Mouse (Mus musculus): ENCODE measurements around the gene Ptchd4. TPM values are rescaled to one million over a fixed set of nuclear protein-coding genes. Genes with fewer than 3 reads are reported as not detected.

Gene Ptchd4
- total and polyA plus RNA-seq, 3 experiments: not detected

- H3K9ac ChIP-seq (ENCODE audit: control insufficient read depth, low read depth, low read length, poor library complexity, severe bottlenecking): no peak overlapping the region
- H3K27ac ChIP-seq (ENCODE audit: control insufficient read depth, low read depth, low read length): no peak overlapping the region
- H3K27me3 ChIP-seq (ENCODE audit: control insufficient read depth in 1 of 2, insufficient read depth in 2 of 2, low read length in 2 of 2): no peaks in the 10 kb centered on the region
- TF ChIP-seq ZNF384 (IDR thresholded peaks at IDR 0.05; ENCODE audit: low read depth, low read length) (no peak), SMC3 (IDR thresholded peaks at IDR 0.05; ENCODE audit: low read depth, low read length) (no peak), USF1 (IDR thresholded peaks at IDR 0.05; ENCODE audit: low read depth, low read length) (no peak), TCF12 (IDR thresholded peaks at IDR 0.05; ENCODE audit: low read depth, low read length) (no peak), CTCF (IDR thresholded peaks at IDR 0.05 in 2 of 3, conservative IDR thresholded peaks at IDR 0.05 in 1 of 3; ENCODE audit: control insufficient read depth in 1 of 3, insufficient read depth in 1 of 3, low read depth in 2 of 3, low read length in 3 of 3, poor library complexity in 1 of 3, severe bottlenecking in 1 of 3) (no peak), EP300 (IDR thresholded peaks at IDR 0.05; ENCODE audit: low read depth in 1 of 2, low read length in 2 of 2) (no peak), ELF1 (IDR thresholded peaks at IDR 0.05; ENCODE audit: low read depth, low read length) (no peak), ZMIZ1 (IDR thresholded peaks at IDR 0.05; ENCODE audit: low read depth, low read length) (no peak), MAZ (IDR thresholded peaks at IDR 0.05; ENCODE audit: low read depth, low read length) (no peak), USF2 (IDR thresholded peaks at IDR 0.05; ENCODE audit: borderline replicate concordance in 1 of 2, insufficient read depth in 1 of 2, low read depth in 1 of 2, low read length in 2 of 2) (no peak), CHD2 (IDR thresholded peaks at IDR 0.05; ENCODE audit: low read length) (no peak), RAD21 (IDR thresholded peaks at IDR 0.05; ENCODE audit: low read depth, low read length) (no peak), MAFK (IDR thresholded peaks at IDR 0.05; ENCODE audit: borderline replicate concordance, low read depth, low read length) (no peak)
- H3K36me3 ChIP-seq (ENCODE audit: control insufficient read depth in 1 of 2, insufficient read depth in 2 of 2, low read length in 2 of 2): no peaks in the 10 kb centered on the region
- no peaks in the 10 kb centered on the region for H3K4me1 ChIP-seq (ENCODE audit: control insufficient read depth in 1 of 2, insufficient read depth in 2 of 2, low read length in 2 of 2)
- no peak overlapping the region for H3K4me3 ChIP-seq (ENCODE audit: control insufficient read depth in 1 of 2, insufficient read depth in 1 of 2, low read depth in 2 of 2, low read length in 2 of 2)
- DNase-seq (ENCODE audit: low read depth, low spot score): no peak
- no peaks in the 10 kb centered on the region for H3K79me2 ChIP-seq (ENCODE audit: control insufficient read depth, insufficient read depth, low read length, poor library complexity)
- no peaks in the 10 kb centered on the region for H3K9me3 ChIP-seq (replicated peaks; ENCODE audit: insufficient read depth, low read length)
Measured at GRCm38 (mm10) chr17:42358481-42358880, 42.7 kb downstream of the Ptchd4 start.

- H3K9me3 ChIP-seq (replicated peaks; ENCODE audit: insufficient read depth, low read length): no peaks in the 10 kb centered on the region
- no peak overlapping the region for H3K4me3 ChIP-seq (ENCODE audit: control insufficient read depth in 1 of 2, insufficient read depth in 1 of 2, low read depth in 2 of 2, low read length in 2 of 2)
- no peak for TF ChIP-seq USF1 (IDR thresholded peaks at IDR 0.05; ENCODE audit: low read depth, low read length)
- TF ChIP-seq MYC (IDR thresholded peaks at IDR 0.05; ENCODE audit: low read depth, low read length): no peak
- TF ChIP-seq TBP (IDR thresholded peaks at IDR 0.05; ENCODE audit: low read depth, low read length): no peak
- no peak for TF ChIP-seq CHD2 (IDR thresholded peaks at IDR 0.05; ENCODE audit: low read length)
- no peak for TF ChIP-seq NRF1 (IDR thresholded peaks at IDR 0.05; ENCODE audit: insufficient read depth, low read depth, low read length, poor library complexity, severe bottlenecking)
- no peak for TF ChIP-seq TCF12 (IDR thresholded peaks at IDR 0.05; ENCODE audit: low read depth, low read length)
- no peak for TF ChIP-seq BHLHE40 (IDR thresholded peaks at IDR 0.05; ENCODE audit: borderline replicate concordance, low read depth, low read length)
- H3K4me1 ChIP-seq (ENCODE audit: control insufficient read depth in 1 of 2, insufficient read depth in 2 of 2, low read length in 2 of 2): no peaks in the 10 kb centered on the region
- DNase-seq (ENCODE audit: low read depth, low spot score): no peak
- no peak overlapping the region for H3K27ac ChIP-seq (ENCODE audit: control insufficient read depth, low read depth, low read length)
- H3K9ac ChIP-seq (ENCODE audit: control insufficient read depth, low read depth, low read length, poor library complexity, severe bottlenecking): no peak overlapping the region
- no peaks in the 10 kb centered on the region for H3K27me3 ChIP-seq (ENCODE audit: control insufficient read depth in 1 of 2, insufficient read depth in 2 of 2, low read length in 2 of 2)
- H3K36me3 ChIP-seq (ENCODE audit: control insufficient read depth in 1 of 2, insufficient read depth in 2 of 2, low read length in 2 of 2): no peaks in the 10 kb centered on the region
- H3K79me2 ChIP-seq (ENCODE audit: control insufficient read depth, insufficient read depth, low read length, poor library complexity): no peaks in the 10 kb centered on the region
Measured at GRCm38 (mm10) chr17:42363085-42363710, 47.5 kb downstream of the Ptchd4 start.
